Mouse (Mus musculus) E14TG2a.4 (cell line): ENCODE results near the gene Trio.

Source experiments
- CTCF ChIP-seq: conservative IDR thresholded peaks from 2 replicates; pipeline ENCODE4 v1.5.1; 2014; ENCODE audit warnings: low read length
- NANOG ChIP-seq: IDR thresholded peaks from 2 replicates; pipeline ENCODE4 v1.6.1; 2014; ENCODE audit warnings: borderline replicate concordance, low read length, mixed read lengths
- POU5F1 ChIP-seq: IDR thresholded peaks from 2 replicates; pipeline ENCODE4 v1.6.1; 2014; ENCODE audit warnings: low read length, borderline replicate concordance

- TF ChIP-seq CTCF: no peak
- TF ChIP-seq POU5F1: no peak
- TF ChIP-seq NANOG: no peak
Measured at GRCm38 (mm10) chr15:27772125-27772627, 253.5 kb downstream of the Trio start.
